ENCODE assay signal across 25 mouse cellular contexts in genomic region chr13:65052660-65053059, GRCm38 (mm10). TPM values are rescaled to one million over a fixed set of nuclear protein-coding genes. Genes with fewer than 3 reads are reported as not detected.
"Had no signal": no experiment of that assay in that cellular context is flagged by ENCODE, and none has a peak within 500 bp of the region (broad histone marks: within the 10 kb centered on the region; RNA-seq: fewer than 3 reads in every experiment).

Gene Prss47 (minus strand): TSS chr13:65052760.

- H3K9ac ChIP-seq: neural tube, embryonic 12.5 days; neural tube, embryonic 13.5 days; neural tube, embryonic 15.5 days; stomach, embryonic 15.5 days had no signal

- H3K9me3 ChIP-seq: neural tube, embryonic 12.5 days; neural tube, embryonic 15.5 days; stomach, embryonic 15.5 days had no signal

- H3K4me1 ChIP-seq: neural tube, embryonic 12.5 days; neural tube, embryonic 13.5 days; neural tube, embryonic 15.5 days; stomach, embryonic 15.5 days had no signal

- H3K36me3 ChIP-seq: neural tube, embryonic 12.5 days; neural tube, embryonic 13.5 days; neural tube, embryonic 15.5 days; stomach, embryonic 15.5 days had no signal

- H3K27ac ChIP-seq: neural tube, embryonic 12.5 days; neural tube, embryonic 13.5 days; neural tube, embryonic 15.5 days; stomach, embryonic 15.5 days; stomach, postnatal 0 days had no signal

- H3K27me3 ChIP-seq: neural tube, embryonic 12.5 days; neural tube, embryonic 13.5 days; neural tube, embryonic 15.5 days; stomach, embryonic 15.5 days had no signal

- H3K4me3 ChIP-seq: neural tube, embryonic 12.5 days; neural tube, embryonic 13.5 days; neural tube, embryonic 15.5 days; stomach, embryonic 15.5 days had no signal

- DNase-seq: retina, postnatal 1 day; right cerebral cortex, adult 18-20 months; right cerebral cortex, postnatal 14 days; right cerebral cortex, postnatal 25 days; right cerebral cortex, postnatal 4 days; thymus, adult 18-20 months; thymus, adult 2 months; thymus, postnatal 14 days; thymus, postnatal 25 days; thymus, postnatal 36 days; thymus, postnatal 4 days had no signal

- H3K4me2 ChIP-seq: neural tube, embryonic 12.5 days; neural tube, embryonic 13.5 days; neural tube, embryonic 15.5 days; stomach, embryonic 15.5 days had no signal

RNA-seq across cellular contexts. Expression of gene Prss47, which starts in this region (rescaled TPM):
- total RNA-seq: neutrophil, adult 5-6 weeks had no signal
- polyA plus RNA-seq: neural tube, embryonic 11.5 days; neural tube, embryonic 12.5 days; neural tube, embryonic 13.5 days; neural tube, embryonic 14.5 days; neural tube, embryonic 15.5 days; small intestine, adult 2 months; spleen, adult 2 months; stomach, embryonic 14.5 days; stomach, embryonic 15.5 days; stomach, embryonic 16.5 days; stomach, postnatal 0 days; thymus, adult 2 months; thymus, postnatal 0 days; urinary bladder, adult 2 months had no signal
